Mouse (Mus musculus) testis, adult 2 months (tissue): ENCODE data around the gene Sec61a2.

Source experiments
- CTCF ChIP-seq: fragments of 200-500 bp; IDR thresholded peaks from 2 replicates; pipeline ENCODE4 v1.5.1; 2012; ENCODE audit warnings: low read depth, mild to moderate bottlenecking, inconsistent platforms, low read length, moderate library complexity; ENCODE audit not compliant: control insufficient read depth, insufficient read depth, insufficient replicate concordance
- POLR2A ChIP-seq: fragments of 200-500 bp; IDR thresholded peaks from 2 replicates; pipeline ENCODE4 v1.6.1; 2012; ENCODE audit warnings: low read depth, mild to moderate bottlenecking, inconsistent platforms, low read length, moderate library complexity; ENCODE audit not compliant: control insufficient read depth

GRCm38 (mm10) chr2:5942416-5943032 is 47.3 kb upstream of the Sec61a2 start, which contains the start of gene Dhtkd1:
- TF ChIP-seq CTCF = no peak
- peak; percentile 45; the same call in 1 of the 2 replicates for TF ChIP-seq POLR2A
